Mouse (Mus musculus): ENCODE measurements around the gene Zfp334. TPM values are rescaled to one million over a fixed set of nuclear protein-coding genes. Genes with fewer than 3 reads are reported as not detected.

Gene Zfp334
- polyA plus RNA-seq (2016; fragmentation: Nextera tagmentation; extraction: Ambion mirVana) = 23.6 and 25.5 TPM in 2 replicates

GRCm38 (mm10) chr2:165387844-165388495 is at the start of gene Zfp334:
Gene Zfp334, minus strand, starts transcription at chr2:165388259.
- under 1% methylated on average over 40 of the region's 40 CpGs for WGBS
- Histone ChIP-seq H3K36me3 (peaks cover 37% of the 10 kb centered on the region), H3K4me2 (replicated peaks) (peak within 1 kb of the TSS; percentile 60), H3K9ac (replicated peaks) (peak within 1 kb of the TSS; percentile 90), H3K27me3 (no peaks in the 10 kb centered on the region), H3K9me3 (no peaks in the 10 kb centered on the region), H3K4me3 (peak within 1 kb of the TSS; percentile 76), H3K4me1 (peaks cover 18% of the 10 kb centered on the region), H3K27ac (replicated peaks) (peak within 1 kb of the TSS; percentile 93)
- peak; percentile 92 for ATAC-seq (ENCODE audit: low FRiP score, low read depth)

GRCm38 (mm10) chr2:165428694-165429093 is 40.6 kb upstream of the Zfp334 start:
- Histone ChIP-seq H3K4me2 (replicated peaks) (no peak overlapping the region), H3K27me3 (no peaks in the 10 kb centered on the region), H3K9ac (replicated peaks) (no peak overlapping the region), H3K4me1 (no peaks in the 10 kb centered on the region), H3K36me3 (no peaks in the 10 kb centered on the region), H3K4me3 (no peak overlapping the region), H3K9me3 (no peaks in the 10 kb centered on the region), H3K27ac (replicated peaks) (no peak overlapping the region; the same call in 1 of the 2 replicates)
- ATAC-seq (ENCODE audit: low FRiP score, low read depth) = no peak
- WGBS = 54% methylated on average over 7 of the region's 7 CpGs

- WGBS = 57% methylated on average over 2 of the region's 2 CpGs
- Histone ChIP-seq H3K4me3 (no peak overlapping the region), H3K4me2 (replicated peaks) (no peak overlapping the region), H3K36me3 (no peaks in the 10 kb centered on the region), H3K9me3 (no peaks in the 10 kb centered on the region), H3K27ac (replicated peaks) (peak overlapping the region; percentile 63), H3K27me3 (no peaks in the 10 kb centered on the region), H3K4me1 (peaks cover 41% of the 10 kb centered on the region), H3K9ac (replicated peaks) (0 out of 2 replicates have a peak overlapping the region, but pooled peaks have one; percentile 28)
- no peak for ATAC-seq (ENCODE audit: low FRiP score, low read depth)
Measured at GRCm38 (mm10) chr2:165420195-165420594, 32.1 kb upstream of the Zfp334 start.

GRCm38 (mm10) chr2:165419670-165420111 is 31.6 kb upstream of the Zfp334 start:
- 59% methylated on average over 4 of the region's 4 CpGs for WGBS
- Histone ChIP-seq H3K9ac (replicated peaks) (0 out of 2 replicates have a peak overlapping the region, but pooled peaks have one; percentile 28), H3K36me3 (no peaks in the 10 kb centered on the region), H3K27me3 (no peaks in the 10 kb centered on the region), H3K4me1 (peaks cover 46% of the 10 kb centered on the region), H3K27ac (replicated peaks) (peak overlapping the region; percentile 63), H3K4me2 (replicated peaks) (no peak overlapping the region), H3K9me3 (no peaks in the 10 kb centered on the region), H3K4me3 (no peak overlapping the region)
- peak; percentile 18; the same call in 1 of the 2 replicates for ATAC-seq (ENCODE audit: low FRiP score, low read depth)

- Histone ChIP-seq H3K27me3 (no peaks in the 10 kb centered on the region), H3K4me1 (peaks cover 56% of the 10 kb centered on the region), H3K9ac (replicated peaks) (no peak overlapping the region), H3K9me3 (no peaks in the 10 kb centered on the region), H3K36me3 (no peaks in the 10 kb centered on the region), H3K4me2 (replicated peaks) (no peak overlapping the region), H3K27ac (replicated peaks) (no peak overlapping the region), H3K4me3 (no peak overlapping the region)
- 76% methylated on average over 2 of the region's 2 CpGs for WGBS
- no peak for ATAC-seq (ENCODE audit: low FRiP score, low read depth)
Measured at GRCm38 (mm10) chr2:165418577-165418976, 30.5 kb upstream of the Zfp334 start.

GRCm38 (mm10) chr2:165417291-165417690 is 29.2 kb upstream of the Zfp334 start:
- no peaks in the 10 kb centered on the region for H3K36me3 ChIP-seq
- H3K27me3 ChIP-seq = no peaks in the 10 kb centered on the region
- no peak overlapping the region for H3K4me3 ChIP-seq
- H3K4me1 ChIP-seq = peaks cover 56% of the 10 kb centered on the region
- WGBS = 48% methylated on average over 7 of the region's 7 CpGs
- H3K9me3 ChIP-seq = no peaks in the 10 kb centered on the region
- H3K4me2 ChIP-seq (replicated peaks) = no peak overlapping the region
- peak; percentile 50; the same call in 1 of the 2 replicates for ATAC-seq (ENCODE audit: low FRiP score, low read depth)
- peak overlapping the region; percentile 76 for H3K27ac ChIP-seq (replicated peaks)
- no peak overlapping the region; the same call in 1 of the 2 replicates for H3K9ac ChIP-seq (replicated peaks)

GRCm38 (mm10) chr2:165415795-165416194 is 27.7 kb upstream of the Zfp334 start:
- no peak overlapping the region for H3K4me3 ChIP-seq
- WGBS = 62% methylated on average over 6 of the region's 6 CpGs
- H3K9me3 ChIP-seq = no peaks in the 10 kb centered on the region
- no peak overlapping the region for H3K4me2 ChIP-seq (replicated peaks)
- no peak overlapping the region for H3K9ac ChIP-seq (replicated peaks)
- H3K36me3 ChIP-seq = no peaks in the 10 kb centered on the region
- H3K27ac ChIP-seq (replicated peaks) = peak overlapping the region; percentile 76
- no peak for ATAC-seq (ENCODE audit: low FRiP score, low read depth)
- H3K27me3 ChIP-seq = no peaks in the 10 kb centered on the region
- H3K4me1 ChIP-seq = peaks cover 56% of the 10 kb centered on the region

GRCm38 (mm10) chr2:165415141-165415721 is 27.2 kb upstream of the Zfp334 start:
- H3K4me3 ChIP-seq = no peak overlapping the region
- H3K27me3 ChIP-seq = no peaks in the 10 kb centered on the region
- H3K4me1 ChIP-seq = peaks cover 52% of the 10 kb centered on the region
- no peak overlapping the region for H3K4me2 ChIP-seq (replicated peaks)
- H3K9me3 ChIP-seq = no peaks in the 10 kb centered on the region
- no peak overlapping the region for H3K9ac ChIP-seq (replicated peaks)
- H3K27ac ChIP-seq (replicated peaks) = peak overlapping the region; percentile 76
- ATAC-seq (ENCODE audit: low FRiP score, low read depth) = peak; percentile 38; the same call in 1 of the 2 replicates
- H3K36me3 ChIP-seq = no peaks in the 10 kb centered on the region
- WGBS = 30% methylated on average over 11 of the region's 11 CpGs

GRCm38 (mm10) chr2:165414321-165414720 is 26.3 kb upstream of the Zfp334 start:
- Histone ChIP-seq H3K4me1 (peaks cover 42% of the 10 kb centered on the region), H3K4me2 (replicated peaks) (no peak overlapping the region), H3K27me3 (no peaks in the 10 kb centered on the region), H3K36me3 (no peaks in the 10 kb centered on the region), H3K27ac (replicated peaks) (peak overlapping the region; percentile 76), H3K9me3 (no peaks in the 10 kb centered on the region), H3K9ac (replicated peaks) (no peak overlapping the region), H3K4me3 (no peak overlapping the region)
- 73% methylated on average over 5 of the region's 5 CpGs for WGBS
- ATAC-seq (ENCODE audit: low FRiP score, low read depth) = no peak

GRCm38 (mm10) chr2:165413884-165414283 is 25.8 kb upstream of the Zfp334 start:
- no peaks in the 10 kb centered on the region for H3K9me3 ChIP-seq
- H3K27me3 ChIP-seq = no peaks in the 10 kb centered on the region
- no peak overlapping the region for H3K9ac ChIP-seq (replicated peaks)
- 40% methylated on average over 3 of the region's 3 CpGs for whole genome bisulfite sequencing
- H3K27ac ChIP-seq (replicated peaks) = peak overlapping the region; percentile 76
- no peak overlapping the region for H3K4me3 ChIP-seq
- no peak overlapping the region for H3K4me2 ChIP-seq (replicated peaks)
- ATAC-seq (ENCODE audit: low FRiP score, low read depth) = no peak
- peaks cover 40% of the 10 kb centered on the region for H3K4me1 ChIP-seq
- H3K36me3 ChIP-seq = no peaks in the 10 kb centered on the region

GRCm38 (mm10) chr2:165407700-165408301 is 19.7 kb upstream of the Zfp334 start:
- 52% methylated on average over 10 of the region's 10 CpGs for WGBS
- Histone ChIP-seq H3K9me3 (no peaks in the 10 kb centered on the region), H3K36me3 (no peaks in the 10 kb centered on the region), H3K27ac (replicated peaks) (no peak overlapping the region), H3K27me3 (no peaks in the 10 kb centered on the region), H3K4me2 (replicated peaks) (no peak overlapping the region), H3K9ac (replicated peaks) (no peak overlapping the region), H3K4me3 (no peak overlapping the region), H3K4me1 (no peaks in the 10 kb centered on the region)
- no peak for ATAC-seq (ENCODE audit: low FRiP score, low read depth)

GRCm38 (mm10) chr2:165405351-165405750 is 17.3 kb upstream of the Zfp334 start:
- no peaks in the 10 kb centered on the region for H3K9me3 ChIP-seq
- H3K4me1 ChIP-seq = no peaks in the 10 kb centered on the region
- no peak overlapping the region for H3K9ac ChIP-seq (replicated peaks)
- WGBS = 60% methylated on average over 6 of the region's 6 CpGs
- no peak overlapping the region for H3K4me3 ChIP-seq
- H3K27me3 ChIP-seq = no peaks in the 10 kb centered on the region
- no peak overlapping the region for H3K27ac ChIP-seq (replicated peaks)
- H3K36me3 ChIP-seq = no peaks in the 10 kb centered on the region
- no peak overlapping the region for H3K4me2 ChIP-seq (replicated peaks)
- no peak for ATAC-seq (ENCODE audit: low FRiP score, low read depth)
